Mouse (Mus musculus) Patski (cell line): ENCODE measurements around the gene S100pbp. TPM values are rescaled to one million over a fixed set of nuclear protein-coding genes. Genes with fewer than 3 reads are reported as not detected.
A peak's percentile ranks its signal among the peaks of the same experiment; 100 is the strongest.
"Not testable (repeated sequence)": the region's sequence is repeated elsewhere in the genome, so short reads cannot be mapped to it uniquely, and the experiment has no call there.

Experiments used
- ATAC-seq: fragments of 100-300 bp; one replicate; pipeline ENCODE4 v1.8.0; 2021
- CTCF ChIA-PET: fragments of 350-600 bp; sonication (Branson Sonifier 250); formaldehyde crosslinking; loops from one replicate; lab custom pipeline; 2022; ENCODE audit warnings: inconsistent platforms; lab: Charles Lee
- POLR2A ChIA-PET: fragments of 350-600 bp; sonication (Branson Sonifier 250); formaldehyde crosslinking; loops from one replicate; lab custom pipeline; 2022; ENCODE audit warnings: antibody characterized with exemption, inconsistent platforms; lab: Charles Lee
- DNase-seq: peaks from one replicate; pipeline ENCODE4 v3.0.0-alpha.2; 2011; ENCODE audit warnings: low read depth, low spot score
- H3K27me3 ChIP-seq: fragments of 371-371 bp; one replicate; pipeline ENCODE4 v1.5.1; 2021
- CTCF ChIP-seq: fragments of 100-300 bp; IDR thresholded peaks from one replicate; pipeline ENCODE4 v1.5.1; 2021
- in situ Hi-C: fragments of 300-500 bp; cut with MboI; formaldehyde crosslinking; loops from 3 replicates; pipeline ENCODE4 v1.11.1; 2018; ENCODE audit warnings: low pct_unique_long_range_greater_than_20kb, mixed read lengths
- polyA plus RNA-seq: library from polyadenylated mRNA; unstranded; gene quantifications from one replicate; pipeline ENCODE4 v1.2.3, GENCODE M21; 2021

Gene S100pbp
- polyA plus RNA-seq, 1 experiment from 2014 or later: 20.2 TPM

DNA sequence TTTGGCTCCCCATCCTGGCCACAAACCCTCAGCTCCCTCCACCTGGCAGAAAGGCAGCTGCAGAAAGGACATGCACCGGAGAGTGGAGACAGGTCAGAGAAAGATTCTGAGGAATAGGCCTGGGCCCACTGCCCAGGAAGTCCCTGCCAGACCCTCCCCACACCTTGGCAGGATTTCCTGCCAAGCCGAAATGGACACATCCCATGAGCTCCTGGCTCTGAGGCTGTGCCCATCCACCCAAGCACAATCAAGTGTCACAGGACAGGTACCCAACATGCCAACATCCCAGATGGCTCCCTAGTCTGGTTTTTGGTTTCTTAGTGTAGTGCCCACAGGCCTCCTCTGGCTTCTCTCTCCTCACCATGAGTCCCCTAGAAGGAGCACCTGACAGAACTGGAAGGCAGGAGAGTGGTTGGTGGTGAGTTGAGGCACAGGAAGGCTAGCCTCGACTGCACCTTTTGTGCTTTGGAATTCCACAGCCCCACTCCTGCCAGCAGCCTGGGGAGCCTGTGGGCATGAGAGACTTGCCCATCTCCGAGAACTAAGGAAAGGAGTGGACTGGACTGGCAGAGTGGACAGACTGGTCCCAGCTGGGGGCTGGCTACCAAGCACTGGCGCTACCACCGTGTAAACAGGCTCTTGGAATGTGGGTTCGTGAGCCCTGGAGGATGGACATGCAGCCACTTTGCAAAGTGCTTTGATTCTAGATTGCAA, 31.0 kb upstream of the S100pbp start:
- CTCF ChIA-PET: interaction anchor here (1.1 kb wide), 2 partner anchors 11 to 14 kb away, joined by 3 to 4 read pairs; no protein-coding TSS in a partner anchor
- DNase-seq: no peak
- in situ Hi-C loops: no loop called here

DNA sequence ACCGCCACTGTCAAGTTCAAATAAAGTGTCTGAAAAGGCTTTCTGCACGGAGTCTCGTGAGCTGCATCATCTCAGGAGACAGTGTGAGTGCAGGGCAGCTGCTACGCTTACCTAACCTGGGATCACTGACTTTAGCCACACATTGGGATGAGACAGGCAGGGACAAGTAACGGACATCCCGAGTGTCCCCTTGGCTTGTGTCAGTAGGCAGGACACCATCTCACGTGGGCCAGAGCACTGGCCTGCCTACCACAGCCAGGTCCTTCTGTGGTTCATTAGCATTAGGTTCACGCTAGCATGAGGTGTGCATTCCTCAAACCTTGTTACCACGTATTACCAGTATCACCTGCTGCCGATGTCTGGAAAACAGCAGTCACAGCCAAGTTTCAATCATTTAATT, 29.7 kb upstream of the S100pbp start:
- TF ChIP-seq CTCF: no peak
- POLR2A ChIA-PET: interaction anchor here (0.6 kb wide), 1 partner anchor 54 kb away, joined by 3 read pairs; no protein-coding TSS in a partner anchor
- no peaks in the 10 kb centered on the region for H3K27me3 ChIP-seq
- CTCF ChIA-PET: interaction anchor here (1.1 to 1.2 kb wide), 2 partner anchors 10 to 57 kb away, joined by 4 read pairs; no protein-coding TSS in a partner anchor
- ATAC-seq: no peak
- DNase-seq: no peak
- in situ Hi-C loops: no loop called here

More for the DNA sequence above, 31.0 kb upstream of the S100pbp start:
- ATAC-seq: no peak
- no peaks in the 10 kb centered on the region for H3K27me3 ChIP-seq
- no peak for TF ChIP-seq CTCF
- POLR2A ChIA-PET: interaction anchor here (1.0 kb wide), 1 partner anchor 23 kb away, joined by 3 read pairs; no protein-coding TSS in a partner anchor

DNA sequence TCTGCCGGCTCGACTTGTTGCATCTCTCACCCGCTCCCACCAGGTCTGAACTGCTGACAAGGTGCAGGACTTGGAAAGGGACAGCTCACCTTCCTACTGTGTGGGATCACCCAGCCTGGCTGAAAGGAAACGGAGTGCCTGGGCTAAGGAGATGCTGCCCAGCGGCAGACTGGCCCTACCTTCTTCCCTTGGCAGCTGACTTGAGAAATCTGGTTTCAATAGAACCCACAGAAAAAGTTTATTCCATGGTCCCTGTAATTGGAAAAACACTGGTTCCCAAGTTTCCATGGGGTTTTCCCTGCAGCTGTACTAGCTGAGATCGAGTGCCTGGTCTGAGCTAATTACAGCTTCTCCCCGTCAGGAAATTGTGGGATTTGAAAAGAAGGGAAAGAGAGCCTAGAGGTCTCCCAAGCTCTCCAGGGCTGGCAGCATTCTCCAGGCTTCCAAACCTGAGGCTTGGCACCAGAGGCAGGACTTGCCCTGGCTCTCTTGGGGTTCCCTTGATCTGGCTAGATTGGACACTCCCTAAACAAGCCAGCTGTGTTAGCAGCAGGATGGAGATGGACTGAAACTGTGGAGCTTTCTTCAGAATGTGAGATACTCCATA, 29.1 kb upstream of the S100pbp start:
- no peak for DNase-seq
- POLR2A ChIA-PET: interaction anchor here (0.6 kb wide), 1 partner anchor 55 kb away, joined by 3 read pairs; no protein-coding TSS in a partner anchor

DNA sequence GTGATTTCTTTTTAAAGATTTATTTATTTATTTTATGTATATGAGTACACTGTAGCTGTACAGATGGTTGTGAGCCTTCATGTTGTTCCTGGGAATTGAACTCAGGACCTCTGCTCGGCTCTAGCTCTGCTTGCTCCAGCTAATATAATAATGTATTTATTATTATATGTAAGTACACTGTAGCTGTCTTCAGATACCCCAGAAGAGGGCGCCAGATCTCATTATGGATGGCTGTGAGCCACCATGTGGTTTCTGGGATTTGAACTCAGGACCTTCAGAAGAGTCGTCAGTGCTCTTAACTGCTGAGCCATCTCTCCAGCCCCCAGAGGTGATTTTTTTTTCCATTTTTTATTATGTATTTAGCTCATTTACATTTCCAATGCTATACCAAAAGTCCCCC, 23.0 kb upstream of the S100pbp start:
- DNase-seq, ATAC-seq, H3K27me3 ChIP-seq, POLR2A ChIA-PET: not testable (repeated sequence)
- in situ Hi-C loops: loop anchor here (5.0 kb wide), 1 partner anchor 65 kb away; no protein-coding TSS in a partner anchor
- CTCF ChIA-PET: interaction anchor here (0.9 kb wide), 1 partner anchor 64 kb away, joined by 4 read pairs; no protein-coding TSS in a partner anchor

More for the DNA sequence above, 29.1 kb upstream of the S100pbp start:
- no peak for ATAC-seq
- no peaks in the 10 kb centered on the region for H3K27me3 ChIP-seq
- CTCF ChIA-PET: interaction anchor here (1.2 kb wide), 1 partner anchor 57 kb away, joined by 4 read pairs; no protein-coding TSS in a partner anchor
- in situ Hi-C loops: no loop called here
- TF ChIP-seq CTCF: no peak

DNA sequence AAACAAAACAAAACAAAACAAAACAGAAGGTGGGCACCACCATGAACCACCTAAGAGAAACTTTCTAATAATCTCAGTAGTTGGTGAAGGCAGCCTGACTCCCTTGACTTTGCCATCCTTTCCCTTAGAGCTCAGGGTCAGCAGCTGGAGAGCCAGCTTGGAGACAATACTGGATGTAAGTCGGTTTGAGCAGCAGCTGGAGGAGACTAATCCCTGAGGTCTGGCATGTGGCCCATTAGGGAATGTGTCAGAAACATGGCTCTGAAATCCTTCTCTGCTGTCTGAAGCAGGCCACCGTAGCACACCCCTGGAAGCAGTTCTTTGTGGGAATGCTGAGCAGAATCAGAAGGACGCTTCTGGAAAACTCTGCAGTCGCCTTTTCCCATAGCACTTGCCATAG, 21.9 kb upstream of the S100pbp start:
- in situ Hi-C loops: loop anchor here (5.0 kb wide), 1 partner anchor 66 kb away; no protein-coding TSS in a partner anchor
- DNase-seq (peak; percentile 54), ATAC-seq (no peak)
- POLR2A ChIA-PET: no interaction called here
- no peaks in the 10 kb centered on the region for H3K27me3 ChIP-seq
- CTCF ChIA-PET: interaction anchor here (1.3 to 1.5 kb wide), 2 partner anchors 19 to 64 kb away, joined by 3 to 6 read pairs; no protein-coding TSS in a partner anchor
- TF ChIP-seq CTCF: no peak

DNA sequence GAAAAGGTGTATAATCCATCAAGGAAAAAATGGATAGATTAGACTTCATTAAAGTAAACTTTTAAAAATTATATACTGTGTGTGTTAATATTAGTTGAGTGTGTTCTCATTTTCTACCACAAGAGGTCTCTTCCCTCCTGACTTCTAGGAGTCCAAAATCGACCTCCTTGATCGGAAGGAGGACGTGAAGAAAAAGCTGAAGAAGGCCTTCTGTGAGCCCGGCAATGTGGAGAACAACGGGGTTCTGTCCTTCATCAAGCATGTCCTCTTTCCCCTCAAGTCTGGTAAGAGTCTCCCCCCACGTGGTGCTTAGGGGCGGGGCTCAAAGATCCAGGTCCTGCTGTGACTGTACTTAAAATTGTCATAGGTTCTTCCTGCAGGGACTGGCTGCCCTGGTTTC, 20.0 kb upstream of the S100pbp start:
- POLR2A ChIA-PET: no interaction called here
- no peak for DNase-seq
- ATAC-seq: no peak
- in situ Hi-C loops: no loop called here
- peak; percentile 54 for TF ChIP-seq CTCF
- CTCF ChIA-PET: interaction anchor here (1.0 kb wide), 1 partner anchor 10 kb away, joined by 4 read pairs; no protein-coding TSS in a partner anchor
- H3K27me3 ChIP-seq: no peaks in the 10 kb centered on the region

DNA sequence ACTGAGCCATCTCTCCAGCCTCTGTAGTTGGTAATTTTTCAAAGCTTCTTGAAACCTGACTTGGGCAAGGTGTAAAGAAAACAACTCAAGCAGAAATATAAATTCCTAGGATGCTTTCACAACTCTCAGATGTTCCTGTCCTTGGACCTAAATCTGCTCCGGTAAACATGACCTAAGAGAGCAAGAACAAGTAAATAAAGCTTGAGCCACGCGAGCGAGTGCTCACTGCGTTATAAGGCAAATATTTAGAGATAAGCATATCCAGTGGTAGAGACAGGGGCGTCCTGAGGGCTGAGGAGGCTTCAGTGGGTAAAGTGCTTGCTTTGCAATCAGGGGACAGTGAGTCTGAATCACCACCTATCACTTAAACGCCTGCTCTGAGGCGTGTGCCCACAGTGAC, 17.3 kb upstream of the S100pbp start:
- DNase-seq (no peak), ATAC-seq (no peak)
- ChIA-PET POLR2A (no interaction called here), CTCF (no interaction called here)
- H3K27me3 ChIP-seq: no peaks in the 10 kb centered on the region
- TF ChIP-seq CTCF: no peak
- in situ Hi-C loops: no loop called here

DNA sequence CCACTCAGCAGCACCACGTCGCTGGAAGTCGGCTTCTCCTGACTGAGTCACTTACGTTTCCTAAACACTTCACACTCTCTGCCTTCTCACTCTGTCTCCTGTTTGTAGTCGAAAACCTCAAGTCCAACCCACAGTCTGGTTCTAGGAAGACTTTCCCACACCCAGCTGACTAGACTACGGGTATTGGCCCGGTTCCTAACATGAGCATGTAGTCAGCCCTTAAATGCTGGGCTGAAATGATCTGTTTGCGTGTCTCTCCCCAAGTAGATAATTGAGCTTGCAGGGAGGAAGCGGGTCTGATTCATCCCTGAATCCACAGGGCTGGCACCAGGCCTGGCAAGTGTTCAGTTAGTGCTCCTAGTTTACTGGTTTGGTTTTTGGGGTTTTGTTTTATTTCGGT, 15.1 kb upstream of the S100pbp start:
- DNase-seq: peak; percentile 98
- CTCF ChIA-PET: interaction anchor here (2.3 kb wide), 1 partner anchor 72 kb away, joined by 6 read pairs; no protein-coding TSS in a partner anchor
- in situ Hi-C loops: no loop called here
- no peaks in the 10 kb centered on the region for H3K27me3 ChIP-seq
- peak; percentile 90 for ATAC-seq
- POLR2A ChIA-PET: no interaction called here
- no peak for TF ChIP-seq CTCF

DNA sequence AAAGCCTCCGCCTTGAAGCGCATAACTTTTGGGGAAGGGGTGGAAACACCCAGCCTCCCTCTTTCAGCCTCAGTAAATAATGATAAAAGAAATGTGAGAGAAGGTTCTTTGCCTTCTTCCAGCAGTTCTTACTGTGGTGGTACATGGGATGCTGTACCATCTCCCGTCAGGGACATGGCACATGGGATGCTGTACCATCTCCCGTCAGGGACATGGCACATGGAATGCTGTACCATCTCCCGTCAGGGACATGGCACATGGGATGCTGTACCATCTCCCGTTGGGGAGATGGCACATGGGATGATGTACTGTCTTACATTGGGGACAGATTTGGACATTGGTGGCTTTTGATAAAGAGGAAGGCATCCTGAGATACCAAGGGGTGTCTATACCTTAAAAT, 8.0 kb upstream of the S100pbp start:
- H3K27me3 ChIP-seq: no peaks in the 10 kb centered on the region
- ATAC-seq (no peak), DNase-seq (no peak)
- no peak for TF ChIP-seq CTCF
- in situ Hi-C loops: no loop called here
- CTCF ChIA-PET: no interaction called here
- POLR2A ChIA-PET: no interaction called here

DNA sequence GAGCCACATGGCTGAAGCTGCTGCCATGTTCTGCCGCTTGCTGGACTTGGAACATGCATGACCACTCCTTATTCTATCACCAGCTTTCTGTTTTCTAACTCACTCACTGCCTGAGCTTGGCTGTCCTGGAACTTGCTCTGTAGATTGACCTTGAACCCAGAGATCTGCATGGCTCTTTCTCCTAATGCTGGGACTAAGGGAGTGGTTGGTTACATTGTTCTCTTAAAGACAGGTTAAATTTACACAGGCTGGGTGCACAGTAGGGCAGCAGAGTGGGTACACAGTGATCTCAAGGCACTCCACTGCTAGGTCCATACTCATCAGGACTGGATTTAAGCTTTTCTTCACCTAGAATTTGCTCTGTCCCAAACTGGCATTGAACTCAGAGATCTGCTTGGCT, 4.8 kb upstream of the S100pbp start:
- in situ Hi-C loops: no loop called here
- no peak for TF ChIP-seq CTCF
- ChIA-PET CTCF (interaction anchor here (1.1 kb wide), 1 partner anchor 9 kb away, joined by 3 read pairs; no protein-coding TSS in a partner anchor), POLR2A (no interaction called here)
- no peaks in the 10 kb centered on the region for H3K27me3 ChIP-seq
- ATAC-seq (no peak), DNase-seq (no peak)
